ENCODE assay signal across 24 mouse cellular contexts in the genomic region with DNA sequence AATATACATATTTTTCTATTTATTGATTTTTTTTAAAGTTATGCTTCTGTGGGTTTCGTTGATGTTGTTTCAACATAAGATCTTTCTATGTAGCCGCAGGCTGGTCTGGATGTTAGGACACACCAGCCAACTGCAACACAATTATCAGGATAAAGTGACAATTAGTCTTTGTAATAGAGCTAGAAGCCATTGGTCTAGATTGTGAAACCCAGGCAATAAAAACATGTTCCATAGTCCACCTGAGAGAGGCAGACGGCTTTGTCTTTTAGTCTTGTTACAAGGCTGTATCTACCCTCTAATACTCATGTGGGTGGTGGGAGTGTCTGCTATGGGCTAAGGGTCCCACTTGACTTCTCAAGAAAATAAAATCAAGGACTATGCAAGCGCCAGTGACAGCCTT.
"Had no signal": no experiment of that assay in that cellular context is flagged by ENCODE, and none has a peak within 500 bp of the region (broad histone marks: within the 10 kb centered on the region; RNA-seq: fewer than 3 reads in every experiment).

No protein-coding gene starts in this region.

- H3K4me2 ChIP-seq: heart, embryonic 12.5 days; hindbrain, embryonic 12.5 days; hindbrain, embryonic 14.5 days; kidney, embryonic 15.5 days; limb, embryonic 13.5 days; limb, embryonic 15.5 days; liver, embryonic 12.5 days had no signal

- H3K27me3 ChIP-seq: heart, embryonic 12.5 days; hindbrain, embryonic 12.5 days; kidney, embryonic 15.5 days; limb, embryonic 13.5 days; limb, embryonic 15.5 days; liver, embryonic 12.5 days had no signal

- H3K4me1 ChIP-seq: heart, embryonic 10.5 days; heart, embryonic 12.5 days; hindbrain, embryonic 10.5 days; hindbrain, embryonic 12.5 days; kidney, embryonic 15.5 days; limb, embryonic 13.5 days; limb, embryonic 15.5 days; liver, embryonic 12.5 days had no signal

- ATAC-seq: hindbrain, embryonic 16.5 days; inflammation-experienced regulatory T-cells, adult 6 months; liver, embryonic 12.5 days had no signal

- H3K36me3 ChIP-seq: heart, embryonic 10.5 days; heart, embryonic 12.5 days; hindbrain, embryonic 10.5 days; hindbrain, embryonic 12.5 days; kidney, embryonic 15.5 days; limb, embryonic 13.5 days; limb, embryonic 15.5 days; liver, embryonic 12.5 days had no signal

- DNase-seq: gastrocnemius, adult 2 months; gastrocnemius, postnatal 10 days; gastrocnemius, postnatal 25 days; heart, adult 18-20 months; heart, postnatal 10 days; heart, postnatal 4 days; kidney, adult 11 months; kidney, adult 2 months; kidney, adult 9 months; kidney, postnatal 14 days; kidney, postnatal 36 days; left cerebral cortex, postnatal 4 days had no signal

- H3K9me3 ChIP-seq: heart, embryonic 10.5 days; heart, embryonic 12.5 days; hindbrain, embryonic 10.5 days; hindbrain, embryonic 12.5 days; kidney, embryonic 15.5 days; limb, embryonic 13.5 days; limb, embryonic 15.5 days; liver, embryonic 12.5 days had no signal

- H3K4me3 ChIP-seq: gastrocnemius, adult 2 months; heart, embryonic 10.5 days; heart, embryonic 12.5 days; hindbrain, embryonic 10.5 days; hindbrain, embryonic 12.5 days; kidney, embryonic 15.5 days; limb, embryonic 13.5 days; limb, embryonic 15.5 days; liver, embryonic 12.5 days had no signal

- H3K27ac ChIP-seq: gastrocnemius, adult 2 months; heart, embryonic 10.5 days; hindbrain, embryonic 10.5 days; hindbrain, embryonic 12.5 days; hindbrain, embryonic 14.5 days; kidney, embryonic 15.5 days; kidney, postnatal 0 days; limb, embryonic 13.5 days; limb, embryonic 15.5 days; liver, embryonic 12.5 days had no signal

- H3K9ac ChIP-seq: heart, embryonic 12.5 days; hindbrain, embryonic 12.5 days; hindbrain, embryonic 14.5 days; kidney, embryonic 15.5 days; limb, embryonic 13.5 days; limb, embryonic 15.5 days; liver, embryonic 12.5 days had no signal
